Mouse (Mus musculus): ENCODE data around the gene 1700024P04Rik. TPM values are rescaled to one million over a fixed set of nuclear protein-coding genes. Genes with fewer than 3 reads are reported as not detected.

1700024P04Rik gene
- not detected for polyA plus RNA-seq (2014; fragmentation: Illumina TruSeq; extraction: RNeasy Lipid Tissue Mini Kit (QIAGEN cat#74804); ENCODE audit: low read depth, low replicate concordance)

GRCm38 (mm10) chr13:98984465-98984864 lies at the start of gene 1700024P04Rik:
TSS of gene 1700024P04Rik (minus strand) at chr13:98984565.

Other genes with a start within 250 kb of the 1700024P04Rik start
- gene Fcho2, start 169.1 kb downstream of the 1700024P04Rik start, polyA plus RNA-seq (2014; fragmentation: Illumina TruSeq; extraction: RNeasy Lipid Tissue Mini Kit (QIAGEN cat#74804); ENCODE audit: low read depth, low replicate concordance), result 206 TPM
- gene Tnpo1, start 58.2 kb downstream of the 1700024P04Rik start, polyA plus RNA-seq (2014; fragmentation: Illumina TruSeq; extraction: RNeasy Lipid Tissue Mini Kit (QIAGEN cat#74804); ENCODE audit: low read depth, low replicate concordance), result 128 TPM
- gene Zfp366, start 200.3 kb upstream of the 1700024P04Rik start, polyA plus RNA-seq (2014; fragmentation: Illumina TruSeq; extraction: RNeasy Lipid Tissue Mini Kit (QIAGEN cat#74804); ENCODE audit: low read depth, low replicate concordance), result 3.8 TPM